Mouse (Mus musculus) neutrophil, adult 83 days (primary cell): Measurements from ENCODE around the gene Snn. TPM values are rescaled to one million over a fixed set of nuclear protein-coding genes. Genes with fewer than 3 reads are reported as not detected.

ENCODE experiments used
- total RNA-seq, 2 experiments: library from RNA; stranded (reverse); gene quantifications; one replicate each; pipeline ENCODE4 v1.2.4; 2023

Snn gene
- total RNA-seq = 1 to 10 TPM; 1.0 to 1.1 TPM

GRCm38 (mm10) chr16:11060645-11061044 lies at the start of gene Snn:
Gene Snn, plus strand, starts transcription at chr16:11060945.

GRCm38 (mm10) chr16:11066029-11066832 lies 5.5 kb downstream of the Snn start, which contains the start of gene Litaf:
Gene Litaf, minus strand, starts transcription at chr16:11066157.

Other genes with a start within 250 kb of the Snn start
- not detected for gene Gm11172, start 248.0 kb upstream of the Snn start, total RNA-seq
- 1 to 10 TPM; 4.6 to 4.9 TPM for gene Rmi2, start 225.9 kb upstream of the Snn start, total RNA-seq
- 100 to 1,000 TPM; 221 to 280 TPM for gene Litaf, start 5.2 kb downstream of the Snn start, total RNA-seq
- gene Txndc11, start 73.7 kb downstream of the Snn start, total RNA-seq = 10 to 100 TPM; 23.3 to 27.8 TPM
- 100 to 1,000 TPM; 178 to 190 TPM for gene Zc3h7a, start 115.4 kb downstream of the Snn start, total RNA-seq
- gene Rsl1d1, start 142.4 kb downstream of the Snn start, total RNA-seq = 10 to 100 TPM; 25.1 to 30.3 TPM
- 10 to 100 TPM; 35.8 to 40.5 TPM for gene Gspt1, start 193.4 kb downstream of the Snn start, total RNA-seq